Mouse (Mus musculus): ENCODE data around the gene Prickle2.

The Prickle2 gene

GRCm38 (mm10) chr6:92451421-92451820 lies 254.5 kb downstream of the Prickle2 start:
- DNase-seq (ENCODE audit: low spot score in 2 of 2), result no peak

- no peak for DNase-seq (ENCODE audit: low spot score in 2 of 2)
These were observed 256.0 kb downstream of the Prickle2 start for GRCm38 (mm10) chr6:92449956-92450355.

GRCm38 (mm10) chr6:92446662-92447061 lies 259.3 kb downstream of the Prickle2 start:
- DNase-seq (ENCODE audit: low spot score in 2 of 2), result no peak

- DNase-seq (ENCODE audit: low spot score in 2 of 2), result no peak
These were observed 264.8 kb downstream of the Prickle2 start for GRCm38 (mm10) chr6:92441205-92441604.

- no peak for DNase-seq (ENCODE audit: low spot score in 2 of 2)
These were observed 265.7 kb downstream of the Prickle2 start for GRCm38 (mm10) chr6:92440251-92440650.

- no peak for DNase-seq (ENCODE audit: low spot score in 2 of 2)
These were observed 273.8 kb downstream of the Prickle2 start for GRCm38 (mm10) chr6:92432146-92432545.

GRCm38 (mm10) chr6:92427406-92428171 lies 278.4 kb downstream of the Prickle2 start:
- DNase-seq (ENCODE audit: low spot score in 2 of 2), result no peak

- no peak for DNase-seq (ENCODE audit: low spot score in 2 of 2)
These were observed 280.1 kb downstream of the Prickle2 start for GRCm38 (mm10) chr6:92425901-92426300.

- no peak for DNase-seq (ENCODE audit: low spot score in 2 of 2)
These were observed 280.5 kb downstream of the Prickle2 start for GRCm38 (mm10) chr6:92425476-92425875.

GRCm38 (mm10) chr6:92424991-92425390 lies 281.0 kb downstream of the Prickle2 start:
- no peak for DNase-seq (ENCODE audit: low spot score in 2 of 2)

- peak in 1 of 2 experiments; percentile 47 for DNase-seq (ENCODE audit: low spot score in 2 of 2)
These were observed 283.7 kb downstream of the Prickle2 start for GRCm38 (mm10) chr6:92422286-92422685.

GRCm38 (mm10) chr6:92420106-92420505 lies 285.8 kb downstream of the Prickle2 start:
- no peak for DNase-seq (ENCODE audit: low spot score in 2 of 2)

GRCm38 (mm10) chr6:92415405-92415755 lies 290.6 kb downstream of the Prickle2 start:
- no peak for DNase-seq (ENCODE audit: low spot score in 2 of 2)

GRCm38 (mm10) chr6:92414478-92415404 lies 291.2 kb downstream of the Prickle2 start:
- no peak for DNase-seq (ENCODE audit: low spot score in 2 of 2)

GRCm38 (mm10) chr6:92413982-92414381 lies 292.0 kb downstream of the Prickle2 start:
- DNase-seq (ENCODE audit: low spot score in 2 of 2), result no peak

GRCm38 (mm10) chr6:92409788-92410187 lies 296.2 kb downstream of the Prickle2 start:
- no peak for DNase-seq (ENCODE audit: low spot score in 2 of 2)

GRCm38 (mm10) chr6:92407259-92407658 lies 298.7 kb downstream of the Prickle2 start:
- DNase-seq (ENCODE audit: low spot score in 2 of 2), result no peak

GRCm38 (mm10) chr6:92405571-92405970 lies 300.4 kb downstream of the Prickle2 start:
- DNase-seq (ENCODE audit: low spot score in 2 of 2), result no peak

- DNase-seq (ENCODE audit: low spot score in 2 of 2), result peak in 1 of 2 experiments; percentile 78
These were observed 308.1 kb downstream of the Prickle2 start for GRCm38 (mm10) chr6:92397876-92398275.

GRCm38 (mm10) chr6:92395556-92395955 lies 310.4 kb downstream of the Prickle2 start:
- DNase-seq (ENCODE audit: low spot score in 2 of 2), result peak in 1 of 2 experiments; percentile 58

GRCm38 (mm10) chr6:92395143-92395542 lies 310.8 kb downstream of the Prickle2 start:
- DNase-seq (ENCODE audit: low spot score in 2 of 2), result no peak

GRCm38 (mm10) chr6:92394628-92395027 lies 311.3 kb downstream of the Prickle2 start:
- DNase-seq (ENCODE audit: low spot score in 2 of 2), result peak in 1 of 2 experiments; percentile 76

GRCm38 (mm10) chr6:92390321-92390720 lies 315.6 kb downstream of the Prickle2 start:
- no peak for DNase-seq (ENCODE audit: low spot score in 2 of 2)

Measured in frontal cortex, postnatal 36 days (tissue).